Mouse (Mus musculus) testis, adult 2 months (tissue): ENCODE results near the gene Pex26.

Experiments used
- CTCF ChIP-seq: fragments of 200-500 bp; IDR thresholded peaks from 2 replicates; pipeline ENCODE4 v1.5.1; 2012; ENCODE audit warnings: low read depth, mild to moderate bottlenecking, inconsistent platforms, low read length, moderate library complexity; ENCODE audit not compliant: control insufficient read depth, insufficient read depth, insufficient replicate concordance
- POLR2A ChIP-seq: fragments of 200-500 bp; IDR thresholded peaks from 2 replicates; pipeline ENCODE4 v1.6.1; 2012; ENCODE audit warnings: low read depth, mild to moderate bottlenecking, inconsistent platforms, low read length, moderate library complexity; ENCODE audit not compliant: control insufficient read depth

GRCm38 (mm10) chr6:121151732-121152131 is 31.7 kb upstream of the Pex26 start:
- TF ChIP-seq POLR2A (no peak), CTCF (no peak)
